In genomic region chr15:77152336-77153087, GRCm38 (mm10) we compare ENCODE assay signal across 8 mouse cellular contexts.
A peak's percentile ranks its signal among the peaks of the same experiment; 100 is the strongest.
DNase-seq lines count a peak whose midpoint lies in the region; ATAC-seq and TF ChIP-seq lines count a peak whose summit lies in the region.

No protein-coding gene starts in this region.

- TF ChIP-seq POLR2A in liver, adult 2 months (IDR thresholded peaks at IDR 0.05; ENCODE audit: extremely low read depth, insufficient read depth, low read length) = no peak

- peak overlapping the region; percentile 61 for H3K4me3 ChIP-seq in liver, adult 2 months (ENCODE audit: insufficient read depth, low read depth, low read length)
- H3K4me3 ChIP-seq in brown adipose tissue, adult 24 weeks (ENCODE audit: insufficient read depth, low read depth, low read length) = peak overlapping the region; percentile 61
- H3K4me3 ChIP-seq in forebrain, embryonic 16.5 days (replicated peaks; ENCODE audit: low read length) = peak overlapping the region; percentile 72
- peak overlapping the region; percentile 61 for H3K4me3 ChIP-seq in layer of hippocampus, adult 2 months
- peak overlapping the region; percentile 73 for H3K4me3 ChIP-seq in midbrain, embryonic 14.5 days (replicated peaks; ENCODE audit: low read depth, low read length)

- H3K79me2 ChIP-seq in liver, adult 2 months (ENCODE audit: control insufficient read depth, insufficient read depth, low read length) = peaks cover 13% of the 10 kb centered on the region

- H3K36me3 ChIP-seq in liver, adult 2 months (ENCODE audit: control insufficient read depth, insufficient read depth, low read length) = no peaks in the 10 kb centered on the region
- H3K36me3 ChIP-seq in forebrain, embryonic 16.5 days (ENCODE audit: control insufficient read depth, insufficient read depth) = no peaks in the 10 kb centered on the region
- no peaks in the 10 kb centered on the region for H3K36me3 ChIP-seq in midbrain, embryonic 14.5 days (ENCODE audit: control insufficient read depth, insufficient read depth, low read length)

- peak; percentile 51 for DNase-seq in liver, adult 2 months (ENCODE audit: extremely low read depth, low read depth, low spot score)
- no peak for DNase-seq in liver
- DNase-seq in layer of hippocampus, adult 2 months (ENCODE audit: low spot score in 2 of 2) = peak; percentile 37 to 48
- peak; percentile 73 for DNase-seq in midbrain, embryonic 14.5 days
- DNase-seq in T-cell, adult 2 months (ENCODE audit: low spot score) = no peak

- peak overlapping the region; percentile 39 for H3K9ac ChIP-seq in liver, adult 2 months (ENCODE audit: low read depth, low read length)
- H3K9ac ChIP-seq in forebrain, embryonic 16.5 days (replicated peaks; ENCODE audit: low read depth, low read length) = peak overlapping the region; percentile 82
- H3K9ac ChIP-seq in midbrain, embryonic 14.5 days (replicated peaks; ENCODE audit: low read length) = peak overlapping the region; percentile 96

- no peaks in the 10 kb centered on the region for H3K9me3 ChIP-seq in forebrain, embryonic 16.5 days (ENCODE audit: control insufficient read depth, low read length)
- no peaks in the 10 kb centered on the region for H3K9me3 ChIP-seq in midbrain, embryonic 14.5 days (ENCODE audit: control insufficient read depth, low read length)

- WGBS in liver, adult 2 months = 2% methylated on average over 19 of the region's 19 CpGs
- WGBS in forebrain, embryonic 16.5 days = 3% methylated on average over 19 of the region's 19 CpGs
- 1% methylated on average over 19 of the region's 19 CpGs for WGBS in midbrain, embryonic 14.5 days

- peak; percentile 13; the same call in 1 of the 2 replicates for TF ChIP-seq CTCF in liver, adult 2 months (IDR thresholded peaks at IDR 0.05; ENCODE audit: low read depth, low read length)
- TF ChIP-seq CTCF in layer of hippocampus, adult 2 months (conservative IDR thresholded peaks at IDR 0.05) = peak; percentile 63

- no peaks in the 10 kb centered on the region for H3K27me3 ChIP-seq in liver, adult 2 months (ENCODE audit: control insufficient read depth, insufficient read depth, low read length)
- H3K27me3 ChIP-seq in forebrain, embryonic 16.5 days (replicated peaks; ENCODE audit: control insufficient read depth, insufficient read depth, low read length) = no peaks in the 10 kb centered on the region
- no peaks in the 10 kb centered on the region for H3K27me3 ChIP-seq in midbrain, embryonic 14.5 days (ENCODE audit: control insufficient read depth, insufficient read depth, low read length)

- H3K4me1 ChIP-seq in liver, adult 2 months (ENCODE audit: control insufficient read depth, insufficient read depth, low read length) = peaks cover 17% of the 10 kb centered on the region
- peaks cover 16% of the 10 kb centered on the region for H3K4me1 ChIP-seq in brown adipose tissue, adult 24 weeks (ENCODE audit: control insufficient read depth, insufficient read depth, insufficient read length, low read length)
- peaks cover 45% of the 10 kb centered on the region for H3K4me1 ChIP-seq in forebrain, embryonic 16.5 days (replicated peaks; ENCODE audit: control insufficient read depth, insufficient read depth, low read length)
- peaks cover 45% of the 10 kb centered on the region for H3K4me1 ChIP-seq in midbrain, embryonic 14.5 days (ENCODE audit: control insufficient read depth, insufficient read depth, low read length)

- ATAC-seq in forebrain, embryonic 16.5 days = no peak
- ATAC-seq in midbrain, embryonic 14.5 days (ENCODE audit: low FRiP score, low TSS enrichment) = no peak
- no peak for ATAC-seq in monocyte, adult 5-6 weeks (replicated peaks; ENCODE audit: insufficient number of reproducible peaks, low FRiP score, low TSS enrichment, poor library complexity, severe bottlenecking)

- H3K4me2 ChIP-seq in forebrain, embryonic 16.5 days (ENCODE audit: low read length) = peak overlapping the region; percentile 94
- H3K4me2 ChIP-seq in midbrain, embryonic 14.5 days (ENCODE audit: low read length) = peak overlapping the region; percentile 96

- H3K27ac ChIP-seq in liver, adult 2 months (replicated peaks; ENCODE audit: insufficient read depth, low read depth, low read length) = peak overlapping the region; percentile 1; the same call in 1 of the 2 replicates
- H3K27ac ChIP-seq in brown adipose tissue, adult 24 weeks (replicated peaks; ENCODE audit: low read depth, low read length) = peak overlapping the region; percentile 40
- peak overlapping the region; percentile 97 for H3K27ac ChIP-seq in forebrain, embryonic 16.5 days (ENCODE audit: low read length)
- peak overlapping the region; percentile 91 for H3K27ac ChIP-seq in layer of hippocampus, adult 2 months
- H3K27ac ChIP-seq in midbrain, embryonic 14.5 days (replicated peaks; ENCODE audit: low read depth, low read length) = peak overlapping the region; percentile 97

Comparison
In these comparisons a context has a peak if more than half of its experiments do, and no peak if none do; other contexts are left out.
1. DNase-seq: peak in liver, adult 2 months (single experiment), layer of hippocampus, adult 2 months (2 of 2) and midbrain, embryonic 14.5 days (single experiment); none in liver (single experiment) and T-cell, adult 2 months (single experiment).
2. H3K27ac ChIP-seq: peak in every context shown above with its lines; median percentile 97 in forebrain, embryonic 16.5 days; 97 in midbrain, embryonic 14.5 days; 91 in layer of hippocampus, adult 2 months; 40 in brown adipose tissue, adult 24 weeks; 1 in liver, adult 2 months.
3. H3K9ac ChIP-seq: peak in every context shown above with its lines; median percentile 96 in midbrain, embryonic 14.5 days; 82 in forebrain, embryonic 16.5 days; 39 in liver, adult 2 months.
4. Peak in every context shown above with its lines, with median percentiles within 50 percentile points of each other: H3K4me3 ChIP-seq.